Mouse (Mus musculus): ENCODE data around the gene Plxnd1.

The Plxnd1 gene

GRCm38 (mm10) chr6:115975606-115976005, 19.2 kb downstream of the Plxnd1 start:
- DNase-seq = no peak

- DNase-seq = no peak
Observed at GRCm38 (mm10) chr6:115973881-115974662, 20.7 kb downstream of the Plxnd1 start.

GRCm38 (mm10) chr6:115973139-115973875, 21.5 kb downstream of the Plxnd1 start:
- DNase-seq = no peak

GRCm38 (mm10) chr6:115972083-115972764, 22.6 kb downstream of the Plxnd1 start:
- no peak for DNase-seq

GRCm38 (mm10) chr6:115971273-115972060, 23.3 kb downstream of the Plxnd1 start:
- DNase-seq = peak; percentile 60

GRCm38 (mm10) chr6:115969952-115970351, 24.9 kb downstream of the Plxnd1 start:
- no peak for DNase-seq

- no peak for DNase-seq
Observed at GRCm38 (mm10) chr6:115969103-115969502, 25.7 kb downstream of the Plxnd1 start.

- no peak for DNase-seq
Observed at GRCm38 (mm10) chr6:115968700-115969099, 26.1 kb downstream of the Plxnd1 start.

GRCm38 (mm10) chr6:115968086-115968485, 26.7 kb downstream of the Plxnd1 start:
- no peak for DNase-seq

- no peak for DNase-seq
Observed at GRCm38 (mm10) chr6:115967291-115967880, 27.4 kb downstream of the Plxnd1 start.

- no peak for DNase-seq
Observed at GRCm38 (mm10) chr6:115966227-115966966, 28.4 kb downstream of the Plxnd1 start.

- no peak for DNase-seq
Observed at GRCm38 (mm10) chr6:115963656-115964055, 31.1 kb downstream of the Plxnd1 start.

GRCm38 (mm10) chr6:115962439-115963085, 32.2 kb downstream of the Plxnd1 start:
- DNase-seq = no peak

GRCm38 (mm10) chr6:115961743-115962142, 33.1 kb downstream of the Plxnd1 start:
- DNase-seq = no peak

- DNase-seq = no peak
Observed at GRCm38 (mm10) chr6:115960322-115960721, 34.5 kb downstream of the Plxnd1 start.

GRCm38 (mm10) chr6:115959151-115959691, 35.6 kb downstream of the Plxnd1 start:
- peak; percentile 87 for DNase-seq

GRCm38 (mm10) chr6:115958445-115958844, 36.4 kb downstream of the Plxnd1 start:
- no peak for DNase-seq

GRCm38 (mm10) chr6:115957681-115958080, 37.1 kb downstream of the Plxnd1 start:
- no peak for DNase-seq

- peak; percentile 64 for DNase-seq
Observed at GRCm38 (mm10) chr6:115956922-115957601, 37.7 kb downstream of the Plxnd1 start.

GRCm38 (mm10) chr6:115956418-115956921, 38.3 kb downstream of the Plxnd1 start:
- DNase-seq = no peak

Data from kidney, adult 11 months (tissue).